In the genomic region with DNA sequence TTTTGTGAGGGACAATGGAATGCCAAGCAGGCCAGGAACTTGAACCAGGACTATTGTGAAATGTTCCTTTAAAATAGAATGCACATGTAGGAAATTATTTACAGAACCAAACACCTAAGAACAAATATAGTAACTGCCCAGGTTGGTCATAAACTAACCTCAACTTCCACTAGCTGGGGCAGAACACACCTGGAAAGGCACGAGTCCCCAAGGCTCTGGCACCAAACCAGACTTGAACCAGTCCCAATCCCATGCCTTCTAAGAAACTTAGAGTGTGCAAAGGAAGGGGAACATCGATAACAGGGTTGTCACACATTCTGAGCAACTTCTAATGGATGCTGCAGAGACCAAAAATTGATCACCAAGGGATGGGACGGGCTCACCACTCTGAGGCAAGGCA, we compare ENCODE assay signal across 13 mouse cellular contexts.
"Had no signal": no experiment of that assay in that cellular context is flagged by ENCODE, and none has a peak within 500 bp of the region (broad histone marks: within the 10 kb centered on the region; RNA-seq: fewer than 3 reads in every experiment).

No protein-coding gene starts in this region.

- H3K9ac ChIP-seq: limb, embryonic 13.5 days; liver, embryonic 13.5 days; neural tube, embryonic 13.5 days had no signal

- H3K4me3 ChIP-seq: limb, embryonic 13.5 days; liver, embryonic 13.5 days; megakaryocyte, embryonic 14.5 days; neural tube, embryonic 13.5 days had no signal

- H3K4me2 ChIP-seq: limb, embryonic 13.5 days; midbrain, embryonic 11.5 days; neural tube, embryonic 13.5 days had no signal

- H3K36me3 ChIP-seq: limb, embryonic 13.5 days; liver, embryonic 13.5 days; neural tube, embryonic 13.5 days had no signal

- H3K9me3 ChIP-seq: limb, embryonic 13.5 days; liver, embryonic 13.5 days; megakaryocyte, embryonic 14.5 days; neural tube, embryonic 13.5 days had no signal

- H3K27ac ChIP-seq: hindbrain, postnatal 0 days; limb, embryonic 13.5 days; liver, embryonic 13.5 days; neural tube, embryonic 13.5 days had no signal

- ATAC-seq: hindbrain, postnatal 0 days; midbrain, embryonic 16.5 days had no signal

- H3K27me3 ChIP-seq: limb, embryonic 13.5 days; neural tube, embryonic 13.5 days had no signal

- DNase-seq: left cerebral cortex, postnatal 4 days; liver, embryonic 13.5 days; lung, adult 18-20 months; lung, postnatal 4 days; right cerebral cortex, adult 18-20 months; right cerebral cortex, postnatal 25 days; thymus, postnatal 4 days had no signal
